Mouse (Mus musculus) cerebral cortex, adult 2 months (tissue): Measurements from ENCODE around the gene Xpo6.

Source experiments
- WGBS: fragments of 180-500 bp; shearing (Covaris S2); methylation state at CpG from one replicate; pipeline ENCODE4 v1.1.7; 2018; 5-methylcytosine and 5-hydroxymethylcytosine counted together

Gene Xpo6

DNA sequence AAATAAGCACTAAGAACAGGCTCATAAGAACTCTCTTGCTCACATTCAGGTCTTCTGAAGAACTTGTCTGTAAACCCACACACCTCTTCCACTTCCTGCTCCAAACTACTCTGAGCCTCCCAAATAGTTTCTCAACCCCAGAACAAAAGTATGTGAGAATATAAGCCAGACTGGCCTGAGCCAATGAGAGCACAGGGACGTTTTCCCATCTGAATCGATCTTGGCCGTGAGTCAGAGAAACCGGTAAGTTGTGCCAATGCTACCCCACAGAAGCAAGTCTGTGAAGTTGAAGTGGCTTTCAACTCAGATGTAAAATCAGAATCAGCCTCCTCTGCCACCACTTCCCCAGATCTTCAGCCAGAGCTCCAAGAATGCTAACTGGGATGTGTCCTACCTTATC is 87.0 kb downstream of the Xpo6 start:
- 36% methylated on average over 4 of the region's 4 CpGs for WGBS

DNA sequence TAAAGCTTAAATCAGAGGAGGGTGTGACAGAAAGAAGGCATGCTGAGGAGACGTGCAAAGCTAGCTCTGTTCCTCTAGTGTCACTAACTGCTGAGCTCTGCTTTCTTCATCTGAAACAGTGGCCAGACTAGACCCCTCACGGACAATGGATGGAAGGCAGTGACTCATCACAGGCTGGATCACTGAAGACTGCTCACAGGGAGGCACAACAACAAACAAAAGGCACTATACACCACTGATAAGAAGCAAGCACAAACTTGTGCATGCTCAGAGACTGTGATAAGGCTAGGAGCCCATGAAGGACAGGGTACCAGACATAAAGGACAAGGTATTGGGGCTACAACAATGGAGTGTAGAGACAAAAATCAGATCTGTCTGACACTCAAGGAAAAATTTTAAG is 89.1 kb downstream of the Xpo6 start:
- 57% methylated on average over 2 of the region's 2 CpGs for WGBS

DNA sequence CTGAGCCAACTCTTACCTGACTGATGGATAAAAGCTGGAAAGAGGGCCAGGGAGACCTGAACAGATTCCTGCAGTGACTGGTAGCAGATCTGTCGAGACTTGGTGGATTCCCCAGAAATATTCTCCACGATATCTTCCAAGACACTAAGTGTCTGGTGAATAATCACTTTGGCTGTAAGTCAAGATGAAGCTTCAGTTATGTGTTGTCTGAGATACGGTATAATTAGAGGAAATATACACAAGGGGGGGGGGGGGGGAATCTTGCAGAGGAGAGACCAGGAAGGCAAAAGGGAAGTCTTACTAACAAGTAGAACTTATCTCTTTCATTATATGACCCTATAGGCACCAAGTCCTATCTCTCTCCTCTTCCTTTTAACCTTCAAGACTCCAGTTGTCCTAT is 90.4 kb downstream of the Xpo6 start:
- WGBS: 41% methylated on average over 3 of the region's 3 CpGs

DNA sequence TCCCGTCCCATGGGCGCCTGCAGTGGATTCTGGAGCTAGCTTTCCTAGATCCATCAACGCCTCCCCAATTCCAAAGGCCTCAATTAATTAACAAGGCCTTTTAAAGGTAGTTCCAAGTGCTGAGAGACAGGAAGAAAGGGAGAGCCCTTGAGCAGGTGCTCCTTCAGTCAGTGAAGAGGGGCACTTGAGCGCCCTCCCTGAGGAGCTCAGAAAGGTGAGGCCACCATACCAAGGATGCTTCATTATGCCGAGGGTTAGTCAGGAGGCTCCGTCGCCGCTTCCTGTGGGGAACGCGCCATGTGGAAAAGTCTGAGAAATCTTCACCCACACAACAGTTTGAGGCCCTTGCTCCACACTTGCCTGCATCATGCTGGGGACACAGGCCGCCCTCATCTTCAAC is 99.9 kb downstream of the Xpo6 start:
- 74% methylated on average over 11 of the region's 11 CpGs for WGBS

DNA sequence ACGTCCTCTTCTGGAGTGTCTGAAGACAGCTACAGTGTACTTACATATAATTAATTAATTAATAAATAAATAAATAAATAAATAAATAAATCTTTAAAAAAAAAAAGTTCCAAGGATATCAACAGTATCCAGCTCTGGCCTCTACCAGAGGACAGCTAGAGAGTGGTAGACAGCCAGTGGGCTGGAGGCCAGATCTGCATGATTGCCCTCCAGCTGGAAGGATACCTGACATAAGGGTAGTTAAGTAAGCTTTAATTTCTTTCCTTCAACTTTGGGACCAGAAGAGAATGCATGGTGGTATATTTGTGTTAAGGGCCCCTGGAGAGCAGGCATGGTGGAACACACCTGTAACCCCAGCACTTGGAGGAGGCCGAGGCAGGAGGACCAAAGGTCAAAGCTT is 100.5 kb downstream of the Xpo6 start:
- 95% methylated on average over 2 of the region's 2 CpGs for WGBS

DNA sequence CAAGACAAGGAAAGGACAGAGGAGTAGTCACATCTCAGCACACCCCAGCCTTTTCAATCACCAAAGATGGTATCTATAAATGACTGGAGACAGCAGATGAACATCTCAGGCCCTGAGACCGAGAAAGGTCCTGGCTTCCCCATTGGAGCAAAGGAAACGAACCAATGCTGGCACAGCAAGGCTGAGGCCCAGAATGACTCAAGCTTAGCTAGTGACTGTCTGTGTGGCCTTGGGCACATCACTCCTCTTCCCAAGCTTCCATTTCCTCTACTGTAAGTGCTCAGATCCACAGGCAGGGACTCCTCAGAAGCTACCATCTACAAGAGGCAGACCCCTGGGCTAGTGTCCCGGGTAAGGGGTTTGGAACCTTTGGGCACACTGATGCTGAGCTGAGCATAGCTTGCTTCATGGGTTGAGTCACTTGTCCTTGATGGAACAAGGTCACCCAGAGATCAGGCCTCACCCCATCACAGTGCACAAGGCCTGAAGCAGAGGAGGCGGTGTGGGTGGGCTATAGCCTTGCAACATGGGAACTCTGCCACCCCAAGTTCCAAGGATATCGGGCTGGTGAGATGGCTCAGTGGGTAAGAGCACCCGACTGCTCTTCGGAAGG is 101.0 kb downstream of the Xpo6 start:
- WGBS: 98% methylated on average over 7 of the region's 7 CpGs

DNA sequence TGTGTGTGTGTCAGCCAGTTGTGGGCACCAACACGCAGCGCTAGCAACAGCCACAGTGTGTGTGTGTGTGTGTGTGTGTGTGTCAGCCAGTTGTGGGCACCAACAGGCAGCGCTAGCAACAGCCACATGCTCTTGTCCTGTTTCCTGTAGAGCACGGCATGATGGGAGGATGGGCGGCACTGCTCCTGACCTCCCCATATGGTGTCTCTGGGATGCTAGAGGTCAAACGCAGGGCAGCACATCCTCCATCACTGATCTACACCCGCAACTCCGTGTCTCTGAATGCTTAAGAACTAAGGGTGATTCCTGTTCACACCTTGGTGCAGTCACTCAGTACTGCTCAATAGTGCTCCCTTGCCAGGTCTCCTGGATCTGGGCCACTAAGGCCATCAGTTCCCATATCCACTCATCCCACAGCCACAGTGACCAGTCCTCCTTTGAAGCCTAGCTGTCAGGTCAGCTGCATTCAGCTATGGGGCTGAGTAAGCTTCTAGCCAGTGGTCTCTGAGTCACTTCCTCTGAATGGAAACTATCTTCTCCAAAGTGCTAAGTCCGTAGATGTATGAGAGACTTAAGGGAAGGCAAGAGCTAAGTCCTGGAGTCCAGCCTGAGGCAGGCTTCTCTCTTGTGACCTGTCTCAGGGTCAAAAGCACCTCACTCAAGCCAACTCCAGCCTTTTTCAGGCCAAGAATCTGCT is 102.9 kb downstream of the Xpo6 start:
- WGBS: 82% methylated on average over 7 of the region's 9 CpGs

DNA sequence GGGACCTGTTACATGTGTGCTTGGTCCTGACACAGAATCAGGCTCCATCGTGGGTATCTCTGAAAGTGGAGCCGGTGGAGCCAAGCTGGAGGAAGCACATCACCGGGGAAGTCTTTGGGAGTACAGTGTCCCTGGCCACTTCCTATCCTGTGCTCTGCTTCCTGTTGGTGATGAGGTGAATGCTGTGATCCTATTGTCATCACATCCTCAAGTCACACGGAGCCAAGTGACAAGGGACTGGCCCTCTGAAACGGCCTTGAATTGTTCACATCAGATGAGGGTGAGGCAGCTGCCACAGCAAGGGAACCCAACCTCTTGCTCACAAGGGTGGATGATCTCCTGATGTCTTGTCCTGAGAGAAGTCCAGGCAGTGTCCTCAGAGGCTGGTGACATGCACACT is 103.7 kb downstream of the Xpo6 start:
- 72% methylated on average over 5 of the region's 5 CpGs for WGBS

DNA sequence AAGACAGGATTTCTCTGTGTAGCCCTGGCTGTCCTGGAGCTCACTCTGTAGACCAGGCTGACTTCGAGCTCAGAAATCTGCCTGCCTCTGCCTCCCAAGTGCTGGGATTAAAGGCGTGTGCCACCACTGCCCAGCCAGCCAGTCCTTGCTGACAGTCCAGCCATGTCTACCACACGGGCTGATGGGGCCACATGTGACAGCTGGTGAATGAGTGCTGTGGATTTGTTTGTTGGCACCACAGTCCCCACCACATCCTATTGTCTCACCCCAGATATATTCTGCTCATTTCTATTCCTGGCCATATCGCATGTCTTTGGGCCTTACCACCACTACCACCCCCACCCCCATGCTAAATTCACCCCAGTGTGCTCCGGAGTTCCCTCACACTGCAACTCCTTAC is 105.6 kb downstream of the Xpo6 start:
- 93% methylated on average over 5 of the region's 5 CpGs for WGBS

DNA sequence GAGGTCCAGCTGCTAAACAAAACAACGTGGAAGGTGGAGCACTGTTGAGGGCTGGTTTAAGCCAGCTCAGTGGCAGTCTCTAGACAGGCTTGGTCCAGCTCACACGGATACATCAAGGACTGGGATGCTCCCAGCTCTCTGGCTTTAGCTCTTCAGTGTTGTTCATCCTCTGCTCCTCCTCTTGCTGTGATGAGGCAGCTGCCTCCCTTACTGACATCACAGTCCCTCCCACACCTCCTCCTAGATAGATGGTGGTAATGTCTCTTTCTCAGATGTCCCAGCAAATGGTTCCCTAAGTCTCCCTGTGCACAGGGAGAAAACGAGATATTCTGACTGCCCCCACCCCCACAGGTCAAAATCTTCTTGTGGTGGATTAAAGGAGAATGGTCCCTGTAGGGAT is 107.1 kb downstream of the Xpo6 start:
- WGBS: 31% methylated on average over 3 of the region's 3 CpGs

DNA sequence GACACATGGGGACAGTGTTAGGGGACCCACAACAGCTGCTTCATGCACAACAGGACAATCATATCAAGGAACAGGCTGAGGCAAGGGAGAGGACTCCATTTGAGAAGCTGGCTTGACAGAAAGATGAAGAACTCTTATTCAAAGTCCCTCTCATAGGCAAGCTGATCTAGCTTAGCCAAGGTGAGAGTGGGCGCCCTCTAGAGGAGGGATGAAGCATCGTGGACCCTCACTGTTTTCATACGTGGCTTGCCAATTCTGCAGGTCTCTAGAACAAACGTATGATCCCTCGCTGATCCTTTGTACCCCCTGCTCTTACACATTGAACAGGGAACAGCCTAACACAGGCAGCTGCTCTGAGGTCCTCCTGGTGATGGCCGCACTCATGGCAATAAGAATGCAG is 110.5 kb downstream of the Xpo6 start:
- WGBS: 12% methylated on average over 6 of the region's 6 CpGs

DNA sequence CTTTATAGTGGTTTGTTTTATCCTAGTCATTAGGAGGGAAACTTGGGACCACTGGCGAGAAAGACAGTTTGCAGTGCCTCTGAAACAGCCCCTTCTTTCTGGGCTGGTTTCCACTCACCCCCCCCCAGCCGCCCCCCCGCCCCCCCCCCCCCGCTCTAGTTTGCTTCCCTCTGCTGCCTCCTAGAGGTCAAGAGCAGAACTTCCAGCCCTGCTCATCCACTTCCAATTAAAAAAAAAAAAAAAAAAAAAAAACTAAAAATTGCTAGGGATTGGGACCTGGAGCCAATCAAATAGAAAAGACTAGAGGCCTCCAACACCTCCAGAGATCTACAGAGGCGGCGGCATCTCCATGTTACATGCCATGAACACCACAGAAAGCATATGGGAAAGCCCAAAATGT is 112.1 kb downstream of the Xpo6 start:
- 14% methylated on average over 6 of the region's 6 CpGs for WGBS

DNA sequence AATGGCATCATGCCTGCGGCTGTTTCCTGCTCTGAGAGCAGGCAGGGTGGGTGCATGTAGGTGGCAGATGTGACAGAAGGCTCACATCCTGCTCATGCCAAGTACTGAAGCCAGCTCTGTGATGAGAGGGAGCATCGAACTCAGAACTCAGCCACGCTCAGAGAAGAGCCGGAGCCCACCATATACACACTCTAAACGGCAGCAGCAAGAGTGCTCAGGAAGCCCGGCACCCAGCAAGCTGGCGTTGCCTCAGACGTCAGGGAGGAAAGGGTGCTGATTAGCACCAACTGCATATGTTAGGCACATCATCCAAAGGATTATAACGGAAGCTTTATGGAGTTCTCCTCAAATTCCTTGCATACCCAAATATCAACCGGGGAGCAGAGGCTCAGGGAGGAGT is 112.7 kb downstream of the Xpo6 start:
- WGBS: 30% methylated on average over 10 of the region's 10 CpGs

DNA sequence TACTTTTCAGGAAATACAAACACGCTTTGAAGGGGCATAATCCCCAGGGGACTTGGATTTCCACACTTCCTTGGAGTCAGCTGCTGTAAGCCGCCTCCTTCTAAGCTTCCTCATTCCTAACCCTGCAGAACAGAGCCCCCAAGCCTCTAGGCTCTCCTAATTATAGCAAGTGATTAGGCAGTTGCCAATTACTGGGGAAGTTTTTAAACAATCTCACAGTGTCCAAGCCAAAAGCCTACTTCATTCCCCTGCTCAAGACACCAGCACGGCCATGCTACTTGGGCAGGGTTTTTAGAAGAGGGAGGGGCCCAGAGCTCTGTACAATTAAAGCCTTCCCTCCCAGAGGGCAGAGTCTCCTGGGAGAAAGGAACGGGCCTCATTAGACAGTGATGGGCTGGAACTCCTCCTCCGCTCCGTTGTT is 114.0 kb downstream of the Xpo6 start:
- 52% methylated on average over 6 of the region's 6 CpGs for WGBS

DNA sequence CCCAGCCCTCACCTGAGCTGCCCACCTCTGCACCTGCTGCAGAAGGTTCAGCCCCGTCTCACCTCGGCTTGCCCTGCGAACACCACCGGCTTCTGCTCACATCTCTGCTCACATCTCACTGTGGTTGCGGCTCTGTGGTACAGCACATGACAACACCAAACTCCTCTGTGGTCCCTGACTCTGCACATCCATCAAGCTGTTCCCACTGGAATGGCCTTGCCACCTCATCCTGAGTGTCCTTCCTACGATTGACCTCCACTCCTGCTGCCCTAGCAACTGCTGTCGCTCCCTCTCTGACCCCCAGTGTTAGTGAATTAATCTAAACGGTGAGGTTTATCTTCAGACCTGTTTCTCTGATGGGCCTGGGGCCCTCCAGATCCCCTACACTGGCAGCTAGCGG is 115.1 kb downstream of the Xpo6 start:
- 96% methylated on average over 9 of the region's 9 CpGs for WGBS

DNA sequence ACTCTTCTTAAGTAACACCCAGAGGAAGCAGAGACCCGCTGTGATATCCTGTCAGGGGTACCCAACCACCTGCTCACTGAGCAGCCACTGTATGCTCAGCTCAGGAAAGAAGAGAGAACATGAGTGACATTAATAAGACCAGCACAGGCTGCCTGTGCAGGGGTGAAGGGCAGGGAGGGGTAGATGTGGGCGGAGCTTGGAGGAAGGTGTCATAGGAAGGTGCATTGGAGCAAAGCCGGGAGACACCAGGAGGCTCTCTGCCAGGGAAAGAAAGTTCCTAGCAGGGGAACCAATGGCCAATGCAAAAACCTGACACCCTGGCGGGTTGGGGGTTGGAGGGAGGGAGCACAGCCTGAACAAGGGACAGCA is 116.3 kb downstream of the Xpo6 start:
- WGBS: 46% methylated on average over 4 of the region's 4 CpGs

DNA sequence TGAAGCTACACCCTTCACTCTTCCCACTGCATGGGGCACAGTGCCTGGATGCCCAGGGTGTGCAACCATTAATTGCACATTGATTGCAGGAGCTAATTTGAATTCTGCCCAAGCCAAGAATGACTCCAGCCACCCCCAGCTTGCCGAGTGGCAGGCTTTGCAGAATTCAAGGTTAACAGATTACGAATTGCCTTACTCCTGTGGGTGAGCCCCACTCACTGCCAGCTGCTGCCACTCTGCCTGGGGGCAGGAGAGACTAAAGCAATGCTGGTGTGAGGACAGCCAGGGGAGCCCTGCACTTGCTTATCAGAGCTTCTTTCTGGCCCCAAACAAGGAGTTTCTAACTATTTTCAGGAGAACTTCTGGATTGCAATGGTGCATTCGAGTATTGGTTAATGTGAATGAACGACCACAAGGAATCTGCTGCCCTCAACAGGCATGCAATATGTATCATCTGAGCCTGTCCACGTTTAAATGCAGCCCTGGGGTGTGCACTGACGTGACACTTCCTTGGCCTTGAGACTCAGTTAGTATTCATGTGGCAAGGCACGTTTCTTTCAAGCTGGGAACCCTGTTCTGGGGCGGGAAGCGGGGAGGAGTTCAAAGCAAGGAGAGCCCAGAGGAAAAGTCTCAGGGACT is 116.8 kb downstream of the Xpo6 start:
- 12% methylated on average over 9 of the region's 9 CpGs for WGBS

DNA sequence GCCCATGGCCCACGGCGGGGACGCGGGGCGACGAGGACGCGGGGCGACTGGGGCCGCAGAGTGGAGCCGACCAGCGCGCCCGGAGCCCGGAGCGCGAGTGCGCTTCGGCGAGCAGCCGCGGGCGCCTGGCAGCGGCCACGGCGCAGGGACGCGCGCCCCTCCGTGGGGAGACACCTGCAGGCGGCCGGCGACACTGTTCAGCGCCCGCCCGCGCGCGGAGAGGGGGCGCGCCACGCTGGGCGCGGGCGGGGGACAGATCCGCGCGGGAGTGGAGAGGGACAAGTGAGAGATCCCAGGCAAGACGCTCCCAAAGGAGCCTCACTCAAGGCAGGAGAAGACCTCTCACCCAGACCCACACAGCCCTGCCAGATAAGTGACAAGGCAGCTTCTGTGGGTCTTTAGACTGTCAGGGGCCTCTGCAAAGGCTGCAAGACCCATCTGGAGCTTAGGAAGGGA is 118.0 kb downstream of the Xpo6 start, which contains the start of gene Gsg1l:
Gene Gsg1l (minus strand): TSS at position 126 of the 456 bp plus-strand sequence.
- WGBS: under 1% methylated on average over 45 of the region's 49 CpGs

DNA sequence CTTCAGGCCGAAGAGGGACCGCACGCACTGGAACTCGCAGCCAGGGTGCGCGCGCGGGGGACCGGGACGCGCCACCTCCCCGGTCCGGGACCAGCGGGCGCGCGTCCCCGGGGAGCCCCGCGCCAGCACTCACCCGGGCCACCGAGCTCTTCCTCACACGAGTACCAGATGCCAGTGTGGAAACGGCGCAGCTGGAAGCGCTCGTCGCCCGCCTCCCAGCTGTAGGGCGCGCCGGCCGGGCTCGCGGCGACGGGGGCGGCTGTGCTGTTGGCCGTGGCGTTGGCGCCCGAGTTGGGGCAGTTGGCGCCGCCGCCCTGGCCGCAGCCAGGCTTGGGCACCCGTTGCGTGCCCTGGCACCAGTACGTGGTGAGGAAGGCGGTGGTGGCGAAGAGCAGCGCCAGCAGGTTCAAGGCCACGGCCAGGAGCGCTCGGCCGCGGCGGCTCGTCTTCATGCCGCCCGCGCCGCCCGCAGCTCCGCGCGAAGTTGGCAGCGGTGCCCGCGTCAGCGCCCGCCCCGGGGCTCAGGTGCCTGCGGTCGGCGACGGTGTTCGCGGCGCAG is 118.5 kb downstream of the Xpo6 start:
- WGBS: under 1% methylated on average over 80 of the region's 80 CpGs

DNA sequence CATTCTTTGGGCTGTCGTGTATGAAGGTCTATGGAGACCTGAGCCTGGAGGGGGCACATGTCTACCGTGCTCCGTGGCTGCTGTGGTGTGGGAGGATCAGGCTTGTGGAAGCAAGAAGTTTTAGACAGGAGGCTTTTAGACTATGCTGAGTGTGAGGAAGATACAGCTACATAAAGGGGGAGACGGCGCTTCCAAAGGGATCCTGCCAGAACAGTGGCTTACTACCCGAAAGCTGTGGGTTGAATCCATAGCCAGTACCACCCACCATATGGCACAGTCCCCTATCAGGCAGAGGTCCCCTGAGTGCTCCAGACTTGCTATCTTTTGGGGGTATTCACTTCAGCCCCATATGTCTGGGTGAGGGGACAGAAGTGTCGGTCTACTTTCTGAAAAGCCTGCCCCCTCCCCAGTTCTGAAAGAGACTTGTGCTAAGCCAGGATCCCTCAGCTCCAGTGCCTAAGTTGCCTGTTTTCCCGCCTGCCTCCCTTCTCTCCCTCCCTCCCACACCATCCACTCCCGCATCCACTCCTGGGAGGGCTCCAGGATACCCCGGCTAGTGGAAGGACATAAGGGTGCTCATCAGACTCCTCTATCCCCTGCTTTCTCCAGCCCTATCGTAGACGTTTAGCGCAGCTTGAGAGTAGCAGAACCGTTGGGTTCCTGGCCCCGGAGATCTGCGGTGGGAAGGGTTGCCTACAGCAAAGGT is 119.2 kb downstream of the Xpo6 start:
- WGBS: 18% methylated on average over 16 of the region's 16 CpGs

DNA sequence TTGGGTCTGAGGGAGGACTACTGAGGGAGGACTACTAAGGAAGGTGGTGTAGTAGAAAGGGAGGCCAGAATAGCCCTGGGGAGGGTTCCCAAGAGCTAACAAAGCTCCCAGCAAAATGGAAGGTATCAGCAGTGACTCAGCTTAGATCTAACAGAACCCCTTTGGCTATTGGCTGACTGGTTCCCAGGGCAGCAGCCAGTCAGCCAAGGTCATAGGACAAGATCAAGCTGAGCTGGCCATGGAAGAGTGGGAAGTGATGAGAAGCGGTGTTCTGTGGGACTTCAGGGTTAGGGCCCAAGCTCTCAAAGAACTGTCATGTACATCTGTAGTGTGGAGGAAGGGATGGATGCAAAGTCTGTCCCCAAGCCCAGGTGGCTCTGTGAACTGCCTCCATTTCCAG is 123.4 kb downstream of the Xpo6 start:
- WGBS: 87% methylated on average over 1 of the region's 1 CpGs

DNA sequence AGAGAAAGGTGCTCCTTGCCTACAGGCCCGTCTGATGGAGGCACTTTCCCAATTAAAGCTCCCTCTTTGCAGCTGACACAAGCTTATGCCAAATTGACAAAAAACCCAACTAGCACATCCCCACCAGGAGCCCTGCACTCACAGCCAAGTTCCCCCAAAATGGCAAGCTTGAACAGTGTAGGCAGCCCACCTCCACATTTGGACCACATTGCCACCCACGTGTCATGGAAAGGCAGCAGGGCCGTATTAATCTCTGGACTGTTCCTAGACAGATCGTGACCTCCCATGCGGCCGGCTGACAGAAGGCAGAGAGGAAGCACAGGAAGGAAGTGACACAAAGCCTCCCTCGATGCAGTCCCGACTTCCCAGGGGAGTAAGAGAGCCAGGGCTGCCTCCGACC is 125.2 kb downstream of the Xpo6 start:
- 70% methylated on average over 9 of the region's 9 CpGs for WGBS
